Comparison of ENCODE assay signal across 13 mouse cellular contexts in genomic region chr3:51495646-51496045, GRCm38 (mm10).
"Had no signal": no experiment of that assay in that cellular context is flagged by ENCODE, and none has a peak within 500 bp of the region (broad histone marks: within the 10 kb centered on the region; RNA-seq: fewer than 3 reads in every experiment).

No protein-coding gene starts in this region.

- H3K4me3 ChIP-seq: left cerebral cortex, adult 2 months; limb, embryonic 10.5 days; liver, embryonic 15.5 days; lung, embryonic 15.5 days; midbrain, embryonic 12.5 days; myocyte; neural tube, embryonic 12.5 days had no signal

- H3K27ac ChIP-seq: left cerebral cortex, adult 2 months; limb, embryonic 10.5 days; liver, embryonic 15.5 days; midbrain, embryonic 12.5 days; neural tube, embryonic 12.5 days had no signal

- H3K9ac ChIP-seq: liver, embryonic 15.5 days; lung, embryonic 15.5 days; midbrain, embryonic 12.5 days; neural tube, embryonic 12.5 days had no signal

- H3K4me2 ChIP-seq: liver, embryonic 11.5 days; liver, embryonic 15.5 days; lung, embryonic 15.5 days; midbrain, embryonic 12.5 days; neural tube, embryonic 12.5 days had no signal

- H3K9me3 ChIP-seq: limb, embryonic 10.5 days; liver, embryonic 15.5 days; lung, embryonic 15.5 days; midbrain, embryonic 12.5 days; neural tube, embryonic 12.5 days had no signal

- ATAC-seq: intestine, embryonic 16.5 days had no signal

- DNase-seq: kidney, adult 9 months; kidney, postnatal 10 days; kidney, postnatal 4 days; lung, postnatal 14 days had no signal

- H3K4me1 ChIP-seq: limb, embryonic 10.5 days; liver, embryonic 15.5 days; midbrain, embryonic 12.5 days; neural tube, embryonic 12.5 days had no signal

- H3K27me3 ChIP-seq: liver, embryonic 15.5 days; lung, embryonic 15.5 days; midbrain, embryonic 12.5 days; neural tube, embryonic 12.5 days had no signal
